Mouse (Mus musculus) CH12.LX (cell line): ENCODE data around the gene Igf1r. TPM values are rescaled to one million over a fixed set of nuclear protein-coding genes. Genes with fewer than 3 reads are reported as not detected.

Source experiments
- DNase-seq: peaks from one replicate; pipeline ENCODE4 v3.0.0-alpha.2; 2013; ENCODE audit errors: extremely low read depth
- H3K27ac ChIP-seq: 2 replicates; pipeline ENCODE4 v1.5.1; 2012; ENCODE audit warnings: low read depth, mild to moderate bottlenecking, control low read depth, moderate library complexity; ENCODE audit not compliant: insufficient read depth
- H3K27me3 ChIP-seq: replicated peaks from 2 replicates; pipeline ENCODE3; 2012; ENCODE audit warnings: inconsistent platforms
- H3K36me3 ChIP-seq, 2 experiments: replicated peaks in 1 of 2; 2 replicates each; pipeline versions ENCODE3 to v1.6.1; 2012; ENCODE audit warnings: inconsistent platforms in 1 of 2, low read length in 1 of 2, mild to moderate bottlenecking in 1 of 2, mixed read lengths in 1 of 2, moderate library complexity in 1 of 2; ENCODE audit not compliant: control insufficient read depth in 1 of 2, insufficient read depth in 1 of 2
- H3K4me1 ChIP-seq, 2 experiments: 2 replicates each; pipeline ENCODE4 v1.6.1; 2012; ENCODE audit warnings: inconsistent platforms in 1 of 2, moderate library complexity in 1 of 2; ENCODE audit not compliant: insufficient read depth in 2 of 2, control insufficient read depth in 1 of 2
- H3K4me2 ChIP-seq: 2 replicates; pipeline ENCODE4 v1.6.1; 2012; ENCODE audit warnings: low read depth, mild to moderate bottlenecking, control low read depth; ENCODE audit not compliant: poor library complexity, insufficient read depth, severe bottlenecking
- H3K4me3 ChIP-seq, 3 experiments: fragments of 150-350 bp in 1 of 3; sonication (generic) in 1 of 3; replicated peaks in 1 of 3; 2 replicates each; pipeline versions ENCODE3 to v1.5.1; 2011 to 2012; ENCODE audit warnings: low read depth in 2 of 3, low read length in 2 of 3, mild to moderate bottlenecking in 2 of 3, moderate library complexity in 2 of 3, control low read depth in 1 of 3, improper control_type of control experiment in 1 of 3, inconsistent platforms in 1 of 3, mixed read lengths in 1 of 3; ENCODE audit not compliant: poor library complexity in 1 of 3
- H3K79me2 ChIP-seq: replicated peaks from 2 replicates; pipeline ENCODE4 v1.6.1; 2012; ENCODE audit warnings: mild to moderate bottlenecking, moderate library complexity; ENCODE audit not compliant: control insufficient read depth, poor library complexity, insufficient read depth, severe bottlenecking; ENCODE audit errors: extremely low read depth
- H3K9ac ChIP-seq: 2 replicates; pipeline ENCODE4 v1.6.1; 2012; ENCODE audit warnings: low read depth, mild to moderate bottlenecking, control low read depth, moderate library complexity; ENCODE audit not compliant: insufficient read depth
- H3K9me3 ChIP-seq: replicated peaks from 2 replicates; pipeline ENCODE3; 2012; ENCODE audit warnings: low read length, inconsistent platforms, mixed read lengths
- BHLHE40 ChIP-seq: IDR thresholded peaks from 2 replicates; pipeline ENCODE4 v1.6.1; 2011; ENCODE audit warnings: mild to moderate bottlenecking, low read depth, low read length, improper control_type of control experiment
- CTCF ChIP-seq, 2 experiments: IDR thresholded peaks in 1 of 2; conservative IDR thresholded peaks in 1 of 2; 2 replicates each; pipeline ENCODE4 v1.5.1; 2011 to 2012; ENCODE audit warnings: low read depth in 2 of 2, low read length in 2 of 2, improper control_type of control experiment in 1 of 2, inconsistent platforms in 1 of 2, mild to moderate bottlenecking in 1 of 2, moderate library complexity in 1 of 2
- E2F4 ChIP-seq: IDR thresholded peaks from 2 replicates; pipeline ENCODE4 v1.6.1; 2011; ENCODE audit warnings: low read depth, low read length, improper control_type of control experiment; ENCODE audit not compliant: insufficient replicate concordance
- IRF4 ChIP-seq: IDR thresholded peaks from 2 replicates; pipeline ENCODE4 v1.6.1; 2014; ENCODE audit warnings: low read depth, mild to moderate bottlenecking, inconsistent platforms, low read length, improper control_type of control experiment
- JUN ChIP-seq: IDR thresholded peaks from 2 replicates; pipeline ENCODE4 v1.6.1; 2011; ENCODE audit warnings: low read depth, mild to moderate bottlenecking, low read length, improper control_type of control experiment, moderate library complexity; ENCODE audit not compliant: insufficient read depth
- MAX ChIP-seq: IDR thresholded peaks from 2 replicates; pipeline ENCODE4 v1.6.1; 2011; ENCODE audit warnings: low read length, improper control_type of control experiment
- MYC ChIP-seq: IDR thresholded peaks from 2 replicates; pipeline ENCODE4 v1.6.1; 2011; ENCODE audit warnings: low read depth, mild to moderate bottlenecking, improper control_type of control experiment, low read length
- NELFE ChIP-seq: IDR thresholded peaks from 2 replicates; pipeline ENCODE4 v1.6.1; 2011; ENCODE audit warnings: low read depth, low read length, improper control_type of control experiment
- POLR2A ChIP-seq: IDR thresholded peaks from 2 replicates; pipeline ENCODE4 v1.6.1; 2011; ENCODE audit warnings: low read depth, mild to moderate bottlenecking, improper control_type of control experiment, low read length
- RAD21 ChIP-seq: IDR thresholded peaks from 2 replicates; pipeline ENCODE4 v1.6.1; 2011; ENCODE audit warnings: low read depth, mild to moderate bottlenecking, low read length, improper control_type of control experiment, moderate library complexity
- SMC3 ChIP-seq: IDR thresholded peaks from 2 replicates; pipeline ENCODE4 v1.6.1; 2011; ENCODE audit warnings: low read depth, low read length, improper control_type of control experiment
- TBP ChIP-seq: conservative IDR thresholded peaks from 2 replicates; pipeline ENCODE4 v1.6.1; 2011; ENCODE audit warnings: low read depth, low read length, improper control_type of control experiment
- TCF12 ChIP-seq: IDR thresholded peaks from 2 replicates; pipeline ENCODE4 v1.6.1; 2014; ENCODE audit warnings: low read depth, mild to moderate bottlenecking, inconsistent platforms, low read length, improper control_type of control experiment
- dilution Hi-C: fragments of 300-500 bp; cut with MboI; formaldehyde crosslinking; loops from 2 replicates; pipeline ENCODE4 v1.14.3; 2020; ENCODE audit warnings: low sequenced_read_pairs; ENCODE audit not compliant: extremely low pct_unique_long_range_greater_than_20kb, extremely low pct_ligation_motif_present
- in situ Hi-C: fragments of 300-500 bp; cut with MboI; formaldehyde crosslinking; loops from 3 replicates; pipeline ENCODE4 v1.14.3; 2019; ENCODE audit warnings: low sequenced_read_pairs, low pct_ligation_motif_present, low pct_unique_long_range_greater_than_20kb, mixed read lengths
- polyA plus RNA-seq: library from polyadenylated mRNA; unstranded; fragments of >175 nt; gene quantifications from 2 replicates; pipeline ENCODE4 v1.2.1, GENCODE M21; 2012; ENCODE audit warnings: low read depth; ENCODE audit not compliant: insufficient read length
- total RNA-seq, 2 experiments: library from RNA; depleted of rRNA; stranded (reverse); fragments of 300-350 nt in 1 of 2; fragments of >200 nt in 1 of 2; gene quantifications; 2 replicates each; pipeline ENCODE4 v1.2.3; 2012 to 2014

Igf1r gene
- total and polyA plus RNA-seq, 3 experiments = 0.19 to 1.6 (median 0.29) TPM

- DNase-seq = no peak
- H3K4me1 ChIP-seq = peaks cover 3 to 5% of the 10 kb centered on the region in 2 experiments; a peak in 3 of 4 replicates
- H3K27me3 ChIP-seq = peaks cover 5% of the 10 kb centered on the region
- H3K79me2 ChIP-seq = no peaks in the 10 kb centered on the region
- no peaks in the 10 kb centered on the region for H3K36me3 ChIP-seq
- no peak overlapping the region for H3K27ac ChIP-seq
- dilution Hi-C loops = no loop called here
- TF ChIP-seq TBP (no peak), JUN (no peak)
- no peak overlapping the region for H3K4me2 ChIP-seq
- no peaks in the 10 kb centered on the region for H3K9me3 ChIP-seq
- no peak overlapping the region for H3K4me3 ChIP-seq
- no peak overlapping the region for H3K9ac ChIP-seq
- in situ Hi-C loops = loop anchor here (5.0 to 25.0 kb wide), 4 partner anchors 170 to 448 kb away; no protein-coding TSS in a partner anchor
These were observed 182.3 kb downstream of the Igf1r start for GRCm38 (mm10) chr7:68134948-68135347.

DNA sequence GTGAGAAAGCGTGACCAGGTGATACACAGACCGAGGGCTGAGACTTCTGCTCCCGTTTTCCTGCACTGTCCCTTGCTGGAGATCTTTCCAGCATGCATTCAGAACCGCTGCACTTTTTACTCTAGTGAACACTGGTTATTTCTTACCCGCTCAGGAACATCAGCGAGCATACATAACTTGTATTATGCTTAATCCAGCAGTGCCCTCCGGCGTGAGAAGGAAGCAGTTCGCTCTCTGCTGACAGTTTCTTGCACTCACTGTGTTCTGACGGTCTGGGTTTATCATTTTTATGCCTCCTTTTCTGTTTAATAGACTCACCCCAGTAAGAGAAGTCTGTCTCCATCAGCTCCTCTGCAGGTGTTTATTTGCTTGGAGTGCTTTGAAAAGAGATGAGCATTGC lies 183.4 kb downstream of the Igf1r start:
- H3K27me3 ChIP-seq = peaks cover 5% of the 10 kb centered on the region
- H3K79me2 ChIP-seq = no peaks in the 10 kb centered on the region
- H3K9ac ChIP-seq = no peak overlapping the region
- dilution Hi-C loops (no loop called here), in situ Hi-C loops (loop anchor here (10.0 to 25.0 kb wide), 2 partner anchors 169 to 449 kb away; no protein-coding TSS in a partner anchor)
- no peak for DNase-seq
- H3K36me3 ChIP-seq = no peaks in the 10 kb centered on the region
- no peak overlapping the region for H3K27ac ChIP-seq
- H3K9me3 ChIP-seq = no peaks in the 10 kb centered on the region
- no peak overlapping the region for H3K4me3 ChIP-seq
- TF ChIP-seq TCF12 (no peak), RAD21 (peak; percentile 67), CTCF (conservative IDR thresholded peaks at IDR 0.05 in 1 of 2, IDR thresholded peaks at IDR 0.05 in 1 of 2; ENCODE audit: low read depth in 2 of 2, low read length in 2 of 2) (peak in 1 of 2 experiments; percentile 61; a peak in 3 of 4 replicates), SMC3 (peak; percentile 47), E2F4 (no peak), MYC (no peak)
- H3K4me2 ChIP-seq = no peak overlapping the region
- H3K4me1 ChIP-seq = peaks cover 0 to 3% of the 10 kb centered on the region in 2 experiments; a peak in 1 of 4 replicates

DNA sequence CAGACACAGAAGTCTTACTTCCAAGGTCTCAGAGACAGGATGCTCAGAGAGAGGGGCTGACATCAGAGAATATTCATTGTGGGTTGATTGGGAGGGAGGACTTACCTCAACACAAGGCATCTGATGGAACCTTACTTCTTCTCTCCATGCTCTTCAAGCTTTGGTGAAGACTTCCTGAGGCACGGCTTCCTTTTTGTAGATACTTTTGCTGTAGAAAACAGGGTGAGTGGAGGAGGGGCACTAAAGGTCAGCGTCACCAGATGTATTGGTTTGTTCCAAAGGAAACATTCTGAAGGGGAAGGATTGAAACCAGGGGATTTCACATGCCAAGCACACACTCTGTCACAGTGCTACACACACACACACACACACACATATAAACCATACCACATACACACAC lies 186.8 kb downstream of the Igf1r start:
- no peaks in the 10 kb centered on the region for H3K9me3 ChIP-seq
- H3K4me1 ChIP-seq = peaks cover 0 to 3% of the 10 kb centered on the region in 2 experiments; a peak in 1 of 4 replicates
- H3K9ac ChIP-seq = no peak overlapping the region
- peaks cover 2% of the 10 kb centered on the region for H3K27me3 ChIP-seq
- TF ChIP-seq BHLHE40 = no peak
- no peak for TF ChIP-seq POLR2A
- no peak for TF ChIP-seq MAX
- no peak for TF ChIP-seq E2F4
- no peak for TF ChIP-seq IRF4
- no peak for TF ChIP-seq NELFE
- no peak for TF ChIP-seq TBP
- H3K4me2 ChIP-seq = no peak overlapping the region
- dilution Hi-C loops (no loop called here), in situ Hi-C loops (loop anchor here (10.0 to 25.0 kb wide), 2 partner anchors 165 to 452 kb away; no protein-coding TSS in a partner anchor)
- DNase-seq = no peak
- no peaks in the 10 kb centered on the region for H3K36me3 ChIP-seq
- H3K27ac ChIP-seq = no peak overlapping the region
- no peak overlapping the region for H3K4me3 ChIP-seq
- H3K79me2 ChIP-seq = no peaks in the 10 kb centered on the region
